Mouse (Mus musculus) lung, postnatal 36 days (tissue): ENCODE results near the gene Mfap1b.
A peak's percentile ranks its signal among the peaks of the same experiment; 100 is the strongest.

Experiments used
- DNase-seq: peaks from one replicate; pipeline ENCODE4 v3.0.0; 2022; ENCODE audit warnings: mixed read lengths

Gene Mfap1b

GRCm38 (mm10) chr2:121423166-121423565 is 50.7 kb downstream of the Mfap1b start:
- no peak for DNase-seq

- no peak for DNase-seq
Observed at GRCm38 (mm10) chr2:121418476-121418875, 55.4 kb downstream of the Mfap1b start.

- no peak for DNase-seq
Observed at GRCm38 (mm10) chr2:121416356-121416755, 57.5 kb downstream of the Mfap1b start.

- no peak for DNase-seq
Observed at GRCm38 (mm10) chr2:121415591-121415990, 58.3 kb downstream of the Mfap1b start.

- no peak for DNase-seq
Observed at GRCm38 (mm10) chr2:121415103-121415502, 58.8 kb downstream of the Mfap1b start.

GRCm38 (mm10) chr2:121414139-121414685 is 59.7 kb downstream of the Mfap1b start:
- DNase-seq, result peak; percentile 72

GRCm38 (mm10) chr2:121413387-121414042 is 60.4 kb downstream of the Mfap1b start, which contains the start of the genes Pdia3 and Catsper2:
Pdia3 (plus strand) TSS chr2:121413775.
Catsper2 (minus strand) TSS chr2:121413792.
- DNase-seq, result peak; percentile 96

- no peak for DNase-seq
Observed at GRCm38 (mm10) chr2:121412843-121413386, 61.0 kb downstream of the Mfap1b start.
